Mouse (Mus musculus) liver, adult (tissue): ENCODE measurements around the gene Fads2.

Experiments
- GATA4 ChIP-seq: IDR thresholded peaks from 2 replicates; pipeline ENCODE4 v1.6.1; 2014; ENCODE audit warnings: mild to moderate bottlenecking, low read length; ENCODE audit not compliant: insufficient replicate concordance

Gene Fads2

GRCm38 (mm10) chr19:10057486-10058351 is 43.8 kb downstream of the Fads2 start:
- no peak for TF ChIP-seq GATA4

DNA sequence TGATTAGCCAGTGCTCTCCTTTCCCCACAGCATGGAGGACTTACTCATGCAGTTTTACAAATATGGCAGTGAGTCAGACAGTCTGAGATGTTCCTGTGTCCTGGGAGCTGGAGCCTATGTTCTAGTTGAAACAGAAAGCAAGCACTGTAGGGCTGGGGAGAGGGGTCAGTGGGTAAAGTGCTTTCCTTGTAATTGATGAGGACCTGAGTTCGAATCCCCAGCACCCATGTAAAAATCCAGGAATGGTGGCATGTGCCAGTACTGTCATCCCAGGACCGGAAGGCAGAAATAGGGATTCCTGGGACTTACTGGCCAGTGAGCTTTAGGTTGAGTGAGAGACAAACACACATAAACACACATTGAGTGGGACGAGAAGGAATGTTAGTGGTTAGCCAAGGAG is 44.9 kb downstream of the Fads2 start:
- TF ChIP-seq GATA4, result no peak

GRCm38 (mm10) chr19:10055783-10056660 is 45.5 kb downstream of the Fads2 start:
- no peak for TF ChIP-seq GATA4

DNA sequence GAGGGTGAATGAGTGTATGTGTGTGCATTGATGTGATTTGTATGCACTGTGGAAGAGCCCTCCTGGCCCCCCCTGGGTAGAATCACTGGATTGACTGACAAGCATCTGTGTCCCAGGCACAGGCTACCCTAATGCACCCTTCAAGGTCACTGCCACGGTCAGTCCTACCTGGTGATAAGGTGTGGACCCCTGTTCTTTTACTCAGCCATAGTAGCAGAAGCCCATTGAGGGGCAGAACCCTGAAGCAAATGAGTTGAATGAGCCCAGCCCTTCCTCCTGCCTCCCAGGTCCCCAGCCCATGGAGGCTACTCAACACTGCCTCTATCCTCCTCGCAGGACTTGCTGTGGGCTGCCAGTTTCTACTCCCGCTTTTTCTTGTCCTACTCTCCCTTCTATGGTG is 46.3 kb downstream of the Fads2 start:
- no peak for TF ChIP-seq GATA4

DNA sequence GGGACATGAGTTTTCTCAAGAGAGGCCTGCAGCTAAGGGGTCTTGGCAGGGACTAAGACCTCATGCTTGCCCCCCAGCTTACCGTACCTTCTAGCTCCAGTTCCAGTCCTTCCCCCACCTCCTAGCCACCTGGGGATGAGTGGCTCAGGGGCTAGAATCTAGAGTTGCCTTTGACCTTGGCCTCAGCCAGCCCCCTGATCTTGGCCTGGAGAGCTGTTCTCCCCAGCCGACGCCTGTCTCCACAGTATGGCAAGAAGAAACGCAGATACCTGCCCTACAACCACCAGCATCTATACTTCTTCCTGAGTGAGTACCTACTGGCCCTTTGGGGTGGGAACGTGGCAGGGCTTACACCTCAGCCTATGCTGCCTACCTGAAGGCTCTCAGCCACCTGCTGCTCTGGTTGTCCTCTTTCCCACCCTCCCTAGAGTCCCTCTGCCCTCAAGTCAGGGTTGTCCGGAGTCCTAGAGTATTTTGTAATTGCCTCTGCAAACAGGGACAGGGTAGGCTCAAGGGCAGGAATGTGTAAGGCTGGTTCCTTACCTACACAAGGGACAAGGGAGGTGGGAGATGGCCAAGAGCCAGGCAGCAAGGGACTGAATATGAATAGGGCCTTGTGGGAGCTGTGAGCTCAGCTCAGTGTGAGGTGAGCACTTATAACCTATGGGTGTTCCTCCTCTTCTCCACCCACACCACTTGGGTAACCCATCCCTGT is 47.0 kb downstream of the Fads2 start:
- no peak for TF ChIP-seq GATA4

DNA sequence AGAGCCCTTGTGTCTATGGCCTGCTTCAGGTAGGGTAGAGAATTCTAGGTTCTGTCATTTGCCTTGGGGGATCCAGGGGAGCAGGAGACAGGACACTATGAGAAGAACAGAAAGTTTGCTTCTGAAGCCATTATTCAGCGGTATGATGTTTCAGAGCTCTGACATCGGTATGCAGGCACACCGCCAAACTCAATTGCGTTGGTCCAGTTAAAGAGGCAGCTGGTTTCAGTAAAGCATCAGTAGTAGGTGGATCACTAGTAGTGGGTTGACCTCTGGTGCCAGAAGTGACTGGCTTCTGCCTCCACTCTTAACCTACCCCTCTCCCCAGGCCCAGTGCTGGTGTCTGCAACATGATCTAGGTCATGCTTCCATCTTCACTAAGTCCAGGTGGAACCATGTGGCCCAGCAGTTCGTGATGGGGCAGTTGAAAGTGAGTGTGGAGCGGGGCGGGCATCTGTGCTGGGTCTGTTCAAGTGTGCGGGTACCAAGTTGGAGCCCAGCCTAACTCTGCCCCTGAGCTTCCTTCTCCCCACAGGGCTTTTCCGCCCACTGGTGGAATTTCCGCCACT is 47.8 kb downstream of the Fads2 start:
- no peak for TF ChIP-seq GATA4

DNA sequence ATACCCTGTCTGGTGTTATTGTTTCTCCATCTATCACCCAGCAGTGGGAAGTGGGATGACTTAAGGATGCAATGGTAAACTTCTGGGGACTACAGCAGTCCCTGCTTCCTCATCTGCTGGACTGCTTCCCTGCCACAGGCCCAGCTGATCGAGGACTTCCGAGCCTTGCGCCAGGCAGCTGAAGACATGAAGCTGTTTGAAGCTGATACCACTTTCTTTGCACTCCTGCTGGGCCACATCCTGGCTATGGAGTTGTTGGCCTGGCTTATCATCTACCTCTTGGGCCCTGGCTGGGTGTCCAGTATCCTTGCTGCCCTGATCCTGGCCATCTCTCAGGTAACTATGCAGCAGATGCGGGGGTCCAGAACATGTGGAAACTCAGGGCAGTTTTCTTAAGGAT is 48.8 kb downstream of the Fads2 start:
- TF ChIP-seq GATA4, result no peak

- no peak for TF ChIP-seq GATA4
Observed at GRCm38 (mm10) chr19:10050438-10050837, 51.1 kb downstream of the Fads2 start.

DNA sequence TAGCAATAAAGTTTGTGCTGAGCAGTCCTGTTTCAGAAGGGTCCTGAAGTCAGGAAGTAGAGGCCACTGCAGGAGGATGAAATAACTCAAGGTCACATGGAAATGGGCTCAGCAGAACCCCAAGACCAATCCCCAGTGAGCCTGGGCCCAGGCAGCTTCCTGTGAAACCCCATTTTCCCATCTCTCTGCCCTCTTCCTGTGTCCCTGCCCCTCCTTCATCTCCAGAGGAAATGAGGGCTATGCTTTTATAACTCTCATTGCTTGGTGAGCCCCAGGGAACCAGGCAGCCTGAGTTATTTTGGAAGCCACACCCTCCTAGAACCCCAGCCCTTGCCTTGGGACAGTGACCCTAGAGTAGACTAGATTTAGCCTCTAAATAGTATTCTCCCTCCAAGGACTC is 52.0 kb downstream of the Fads2 start:
- no peak for TF ChIP-seq GATA4

DNA sequence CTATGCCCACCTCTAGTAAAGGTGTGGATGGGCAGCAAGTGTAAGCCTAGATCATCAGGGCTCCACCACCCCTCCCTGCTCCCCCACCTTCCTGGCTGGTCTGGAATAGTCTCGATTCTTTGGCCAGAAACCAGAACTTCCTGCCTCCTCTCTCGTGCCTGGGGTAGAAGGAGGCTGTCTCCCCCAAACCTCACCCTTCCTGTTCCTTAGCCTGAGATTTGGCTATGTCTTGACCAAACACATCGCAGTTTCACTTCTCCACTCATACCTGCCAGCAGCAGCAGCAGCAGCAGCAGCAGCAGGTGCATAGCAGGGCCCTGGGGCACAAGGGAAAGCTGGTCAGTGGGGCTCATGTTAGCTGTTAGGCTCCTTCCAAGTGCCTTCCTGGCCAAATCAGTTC is 54.6 kb downstream of the Fads2 start:
- no peak for TF ChIP-seq GATA4

DNA sequence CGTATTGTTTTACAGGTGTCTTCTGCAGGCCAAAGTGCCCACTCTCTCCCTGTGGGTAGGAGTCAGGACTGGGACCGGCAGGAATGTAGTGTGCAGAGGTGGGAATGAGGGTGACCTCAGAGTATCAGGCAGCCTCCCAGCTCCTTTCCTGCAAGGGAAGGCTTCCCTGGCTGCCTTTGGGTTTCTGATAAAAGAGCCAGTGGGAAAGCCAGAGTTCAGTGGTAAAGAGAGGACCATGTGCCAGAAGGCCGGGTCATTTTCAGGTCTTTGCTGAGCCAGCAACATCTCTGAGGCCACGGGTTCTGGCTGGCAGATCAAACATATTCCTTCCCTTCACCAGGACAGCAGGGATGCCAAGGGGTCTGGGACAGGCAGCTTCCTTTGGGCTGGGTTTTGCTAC is 55.2 kb downstream of the Fads2 start:
- TF ChIP-seq GATA4, result peak; percentile 28; the same call in 1 of the 2 replicates

GRCm38 (mm10) chr19:10045707-10046106 is 55.8 kb downstream of the Fads2 start:
- no peak for TF ChIP-seq GATA4

- no peak for TF ChIP-seq GATA4
Observed at GRCm38 (mm10) chr19:10043643-10044042, 57.9 kb downstream of the Fads2 start.

DNA sequence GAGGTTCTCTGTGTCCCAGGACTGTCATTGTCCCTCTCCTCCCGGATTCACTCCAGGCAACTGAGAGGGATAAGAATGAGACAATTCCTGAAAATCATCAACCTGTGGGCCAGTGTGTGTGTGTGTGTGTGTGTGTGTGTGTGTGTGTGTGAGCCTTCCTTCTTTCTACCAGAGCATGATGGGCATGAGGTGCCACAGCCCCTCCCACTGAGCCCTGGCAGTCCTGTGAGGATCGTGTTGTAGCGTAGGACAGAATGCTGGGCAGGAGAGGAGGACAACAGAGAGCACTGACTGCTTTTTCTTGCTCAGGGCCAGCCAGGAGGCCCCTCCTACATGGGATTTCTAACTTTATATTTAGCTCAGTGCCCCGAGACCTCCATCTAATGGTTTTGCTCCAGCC is 58.7 kb downstream of the Fads2 start:
- TF ChIP-seq GATA4, result no peak

GRCm38 (mm10) chr19:10042232-10042631 is 59.3 kb downstream of the Fads2 start:
- no peak for TF ChIP-seq GATA4
